Comparison of ENCODE assay signal across 7 mouse cellular contexts in genomic region chr17:88530667-88531066, GRCm38 (mm10). TPM values are rescaled to one million over a fixed set of nuclear protein-coding genes. Genes with fewer than 3 reads are reported as not detected.
DNase-seq lines count a peak whose midpoint lies in the region; ATAC-seq and TF ChIP-seq lines count a peak whose summit lies in the region.

No protein-coding gene starts in this region.

- no peak for TF ChIP-seq POLR2A in testis, adult 2 months (IDR thresholded peaks at IDR 0.05; ENCODE audit: control insufficient read depth, low read depth, low read length)

- 5% methylated on average over 11 of the region's 11 CpGs for WGBS in forebrain, embryonic 12.5 days
- 9% methylated on average over 11 of the region's 11 CpGs for WGBS in liver, embryonic 11.5 days
- WGBS in stomach, embryonic 16.5 days: 6% methylated on average over 11 of the region's 11 CpGs

- no peak overlapping the region for H3K27ac ChIP-seq in testis, adult 2 months (ENCODE audit: control insufficient read depth, insufficient read depth, low read depth, low read length)
- peak overlapping the region; percentile 81 for H3K27ac ChIP-seq in forebrain, embryonic 12.5 days
- H3K27ac ChIP-seq in liver, embryonic 11.5 days (ENCODE audit: low read depth, low read length): no peak overlapping the region
- H3K27ac ChIP-seq in stomach, embryonic 16.5 days (ENCODE audit: low read length): peak overlapping the region; percentile 50; the same call in 1 of the 2 replicates

- no peaks in the 10 kb centered on the region for H3K27me3 ChIP-seq in testis, adult 2 months (ENCODE audit: control insufficient read depth, insufficient read depth, low read length)
- no peaks in the 10 kb centered on the region; the same call in 1 of the 2 replicates for H3K27me3 ChIP-seq in forebrain, embryonic 12.5 days
- H3K27me3 ChIP-seq in liver, embryonic 11.5 days (replicated peaks; ENCODE audit: control insufficient read depth, insufficient read depth, low read length): no peaks in the 10 kb centered on the region
- no peaks in the 10 kb centered on the region for H3K27me3 ChIP-seq in stomach, embryonic 16.5 days (ENCODE audit: control insufficient read depth, insufficient read depth, low read length)

- H3K4me3 ChIP-seq in testis, adult 2 months (ENCODE audit: control insufficient read depth, low read depth, low read length): peak overlapping the region; percentile 83
- H3K4me3 ChIP-seq in forebrain, embryonic 12.5 days (replicated peaks): peak overlapping the region; percentile 72
- peak overlapping the region; percentile 75 for H3K4me3 ChIP-seq in liver, embryonic 11.5 days (ENCODE audit: low read depth, low read length)
- H3K4me3 ChIP-seq in stomach, embryonic 16.5 days (replicated peaks; ENCODE audit: low read length): peak overlapping the region; percentile 68

- ATAC-seq in forebrain, embryonic 12.5 days (ENCODE audit: low FRiP score): no peak
- no peak for ATAC-seq in liver, embryonic 11.5 days (replicated peaks; ENCODE audit: low FRiP score)
- ATAC-seq in stomach, embryonic 16.5 days (ENCODE audit: insufficient read depth, low FRiP score): no peak
- ATAC-seq in erythroid progenitor cell, adult 5-6 weeks (replicated peaks; ENCODE audit: low FRiP score, poor library complexity, severe bottlenecking): no peak

- peak overlapping the region; percentile 75 for H3K9ac ChIP-seq in forebrain, embryonic 12.5 days
- peak overlapping the region; percentile 75 for H3K9ac ChIP-seq in liver, embryonic 11.5 days (ENCODE audit: low read depth, low read length)
- peak overlapping the region; percentile 77 for H3K9ac ChIP-seq in stomach, embryonic 16.5 days (ENCODE audit: low read length)

- no peak for DNase-seq in testis, postnatal 14 days (ENCODE audit: low spot score)
- no peak for DNase-seq in liver, embryonic 11.5 days (ENCODE audit: low spot score)
- no peak for DNase-seq in ovary, postnatal 36 days (ENCODE audit: low spot score)

- peak overlapping the region; percentile 66 for H3K4me2 ChIP-seq in forebrain, embryonic 12.5 days
- peak overlapping the region; percentile 89 for H3K4me2 ChIP-seq in liver, embryonic 11.5 days
- H3K4me2 ChIP-seq in stomach, embryonic 16.5 days (ENCODE audit: low read depth, low read length): peak overlapping the region; percentile 72

- no peak for TF ChIP-seq CTCF in testis, adult 2 months (IDR thresholded peaks at IDR 0.05; ENCODE audit: control insufficient read depth, insufficient read depth, insufficient replicate concordance, low read depth, low read length)

- H3K9me3 ChIP-seq in forebrain, embryonic 12.5 days: no peaks in the 10 kb centered on the region
- H3K9me3 ChIP-seq in liver, embryonic 11.5 days (ENCODE audit: control insufficient read depth, low read length): no peaks in the 10 kb centered on the region
- no peaks in the 10 kb centered on the region for H3K9me3 ChIP-seq in stomach, embryonic 16.5 days (replicated peaks; ENCODE audit: control insufficient read depth, low read length)

- peaks cover 4% of the 10 kb centered on the region; the same call in 1 of the 2 replicates for H3K4me1 ChIP-seq in testis, adult 2 months (ENCODE audit: control insufficient read depth, insufficient read depth, low read length)
- peaks cover 14% of the 10 kb centered on the region for H3K4me1 ChIP-seq in forebrain, embryonic 12.5 days
- H3K4me1 ChIP-seq in liver, embryonic 11.5 days (replicated peaks; ENCODE audit: control insufficient read depth, insufficient read depth, low read length): peaks cover 8% of the 10 kb centered on the region
- H3K4me1 ChIP-seq in stomach, embryonic 16.5 days (ENCODE audit: control insufficient read depth, insufficient read depth, low read length): peaks cover 5% of the 10 kb centered on the region; the same call in 1 of the 2 replicates

- H3K36me3 ChIP-seq in testis, adult 2 months (ENCODE audit: control insufficient read depth, insufficient read depth, low read length): no peaks in the 10 kb centered on the region
- H3K36me3 ChIP-seq in forebrain, embryonic 12.5 days (replicated peaks): no peaks in the 10 kb centered on the region
- H3K36me3 ChIP-seq in liver, embryonic 11.5 days (ENCODE audit: control insufficient read depth, insufficient read depth, low read length): peaks cover 2% of the 10 kb centered on the region; the same call in 1 of the 2 replicates
- H3K36me3 ChIP-seq in stomach, embryonic 16.5 days (ENCODE audit: control insufficient read depth, insufficient read depth, low read length): no peaks in the 10 kb centered on the region

RNA-seq across cellular contexts. Expression of gene Ppp1r21, which starts 0.7 kb away (rescaled TPM):
- 9.2 and 9.4 TPM in 2 replicates for polyA plus RNA-seq in testis, adult 2 months (2012; rRNA removed)
- polyA plus RNA-seq in forebrain, embryonic 12.5 days (2016; fragmentation: Nextera tagmentation; extraction: Ambion mirVana): 20.8 and 22.0 TPM in 2 replicates
- polyA plus RNA-seq in liver, embryonic 11.5 days (2014; fragmentation: Nextera tagmentation; extraction: Ambion mirVana): 16.2 and 16.6 TPM in 2 replicates
- polyA plus RNA-seq in stomach, embryonic 16.5 days (2015; fragmentation: Nextera tagmentation; extraction: Ambion mirVana): 19.6 and 21.8 TPM in 2 replicates
- 16.3 and 20.5 TPM in 2 replicates for total RNA-seq in erythroid progenitor cell, adult 5-6 weeks (2015; ENCODE audit: low replicate concordance)
- total RNA-seq in erythroid progenitor cell, adult 5-6 weeks (2017; ENCODE audit: low replicate concordance): 7.6 and 8.1 TPM in 2 replicates

Comparison
In these comparisons a context has a peak if more than half of its experiments do, and no peak if none do; other contexts are left out.
1. H3K27ac ChIP-seq: peak in forebrain, embryonic 12.5 days (single experiment) and stomach, embryonic 16.5 days (single experiment); none in testis, adult 2 months (single experiment) and liver, embryonic 11.5 days (single experiment).
2. Peak in every context shown above with its lines, with median percentiles within 50 percentile points of each other: H3K4me3 ChIP-seq, H3K4me2 ChIP-seq and H3K9ac ChIP-seq.